Mouse (Mus musculus): ENCODE results near the gene Hook2.

The Hook2 gene

GRCm38 (mm10) chr8:84973079-84973478 lies 17.3 kb upstream of the Hook2 start:
- no peak for DNase-seq (ENCODE audit: low spot score in 2 of 2)

DNA sequence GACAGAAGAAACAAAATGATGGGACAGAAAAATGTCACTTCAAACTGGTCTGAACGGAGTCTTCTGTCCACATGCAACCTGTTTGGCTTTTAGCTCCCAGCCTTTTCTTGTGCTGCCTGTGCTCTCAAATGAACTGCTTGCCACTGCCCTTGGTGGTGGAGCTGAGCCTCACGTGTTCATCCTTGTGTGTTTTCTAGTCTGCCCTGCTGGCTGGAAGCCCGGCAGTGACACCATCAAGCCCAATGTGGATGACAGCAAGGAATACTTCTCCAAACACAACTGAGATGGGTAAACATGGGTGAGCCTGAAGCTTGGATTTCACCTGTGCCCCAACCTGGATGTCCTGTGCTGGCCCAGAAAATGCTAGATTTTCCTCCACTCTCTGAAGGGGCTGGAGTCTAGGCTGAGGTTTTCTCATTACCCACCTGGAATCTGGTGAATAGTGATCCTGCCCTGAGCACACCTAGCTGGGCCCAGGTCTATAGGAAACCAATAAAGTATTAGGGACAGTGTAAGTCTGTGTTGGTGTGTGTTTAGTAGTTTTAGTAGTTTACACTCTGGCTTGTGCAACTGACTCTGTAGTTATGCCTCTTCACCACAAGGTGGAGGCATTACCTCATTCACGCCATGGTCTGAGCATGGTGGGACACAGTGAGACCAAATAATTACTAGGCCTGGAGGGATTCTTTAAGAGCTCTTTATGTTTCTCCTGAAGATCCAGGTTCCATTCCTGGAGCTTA lies 16.4 kb upstream of the Hook2 start:
- peak in 1 of 2 experiments; percentile 28 for DNase-seq (ENCODE audit: low spot score in 2 of 2)

DNA sequence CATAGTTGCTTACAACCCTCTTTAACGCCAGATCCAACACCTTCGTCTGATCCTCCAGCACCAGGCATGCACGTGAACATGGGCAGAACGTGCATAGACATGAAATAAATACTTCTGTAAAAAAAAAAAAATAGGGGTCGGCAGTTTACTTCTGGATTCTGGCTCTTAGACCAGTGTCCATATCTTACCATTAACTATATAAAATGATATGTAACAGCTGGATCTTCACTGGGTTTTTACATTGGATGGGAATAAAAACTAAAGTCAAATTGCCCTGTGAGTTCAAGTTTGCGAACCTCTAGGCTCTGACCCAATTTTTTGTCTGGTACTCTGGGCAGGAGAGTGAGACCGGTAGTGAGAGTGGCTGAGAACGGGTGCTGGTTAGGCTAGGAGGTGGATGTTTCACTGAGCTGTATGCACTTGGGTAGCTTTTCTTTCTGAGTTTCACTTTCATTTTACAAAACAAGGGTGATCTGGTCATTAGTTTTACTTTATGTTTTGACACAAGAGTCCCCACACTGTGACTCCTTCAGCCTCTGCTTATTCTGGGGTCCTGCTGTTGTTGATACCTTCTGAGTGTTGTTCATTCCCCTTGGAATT lies 15.8 kb upstream of the Hook2 start:
- DNase-seq (ENCODE audit: low spot score in 2 of 2): no peak

DNA sequence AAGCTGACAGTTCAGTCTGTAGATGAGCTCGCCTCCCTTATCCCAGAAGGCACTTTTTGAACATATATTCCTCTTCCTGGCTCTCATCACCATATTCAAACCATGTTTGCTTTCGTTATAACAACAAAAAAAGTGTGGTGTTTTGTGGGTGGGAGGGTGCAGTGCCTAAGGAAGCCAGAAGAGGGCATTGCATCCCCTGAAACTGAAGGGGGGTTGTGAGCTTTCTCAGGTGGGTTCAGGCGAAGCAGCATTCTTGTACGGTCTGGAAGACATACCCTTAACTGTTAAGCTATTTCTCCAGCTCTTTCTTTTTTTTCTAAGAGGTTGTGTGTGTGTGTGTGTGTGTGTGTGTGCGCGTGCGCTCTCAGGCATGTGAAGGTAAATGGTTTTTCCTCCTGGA lies 15.0 kb upstream of the Hook2 start:
- DNase-seq (ENCODE audit: low spot score in 2 of 2): peak in 1 of 2 experiments; percentile 68

DNA sequence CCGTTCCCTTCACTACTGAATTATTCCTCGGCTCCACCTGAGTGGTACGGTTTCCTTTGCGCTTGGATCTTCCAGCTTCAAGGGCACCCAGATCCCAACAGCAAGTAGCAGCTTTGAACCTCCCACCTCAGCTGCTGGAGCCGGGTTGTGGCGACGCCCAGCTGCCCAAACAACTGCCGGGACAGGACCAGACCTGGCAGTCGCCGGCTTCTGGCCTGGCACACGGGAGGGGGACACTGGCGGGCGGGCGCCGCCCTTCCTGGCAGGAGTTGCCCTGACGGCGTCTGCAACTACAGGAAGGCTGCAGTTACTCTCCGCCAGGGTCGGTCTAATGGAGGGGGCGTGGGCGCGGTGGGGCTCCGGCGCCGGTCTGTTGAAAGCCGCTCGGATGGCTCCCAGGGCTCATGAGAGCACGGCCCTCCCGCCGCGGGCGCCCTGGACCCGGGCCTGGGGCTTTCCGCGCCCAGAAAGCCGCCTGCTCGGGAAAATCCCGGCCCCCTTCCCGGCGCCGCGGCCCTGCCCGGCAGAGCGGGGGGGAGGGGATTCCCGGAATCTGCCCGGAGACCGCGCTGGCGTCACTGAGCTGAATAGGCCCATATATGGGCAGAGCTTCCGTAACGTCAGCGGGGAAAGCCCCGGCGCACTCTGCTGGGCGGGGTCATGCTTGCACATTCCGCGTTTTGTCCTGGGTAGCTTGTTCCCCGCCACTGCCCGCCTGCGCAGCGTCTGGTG lies 14.2 kb upstream of the Hook2 start:
- peak; percentile 83 to 92 for DNase-seq (ENCODE audit: low spot score in 2 of 2)

DNA sequence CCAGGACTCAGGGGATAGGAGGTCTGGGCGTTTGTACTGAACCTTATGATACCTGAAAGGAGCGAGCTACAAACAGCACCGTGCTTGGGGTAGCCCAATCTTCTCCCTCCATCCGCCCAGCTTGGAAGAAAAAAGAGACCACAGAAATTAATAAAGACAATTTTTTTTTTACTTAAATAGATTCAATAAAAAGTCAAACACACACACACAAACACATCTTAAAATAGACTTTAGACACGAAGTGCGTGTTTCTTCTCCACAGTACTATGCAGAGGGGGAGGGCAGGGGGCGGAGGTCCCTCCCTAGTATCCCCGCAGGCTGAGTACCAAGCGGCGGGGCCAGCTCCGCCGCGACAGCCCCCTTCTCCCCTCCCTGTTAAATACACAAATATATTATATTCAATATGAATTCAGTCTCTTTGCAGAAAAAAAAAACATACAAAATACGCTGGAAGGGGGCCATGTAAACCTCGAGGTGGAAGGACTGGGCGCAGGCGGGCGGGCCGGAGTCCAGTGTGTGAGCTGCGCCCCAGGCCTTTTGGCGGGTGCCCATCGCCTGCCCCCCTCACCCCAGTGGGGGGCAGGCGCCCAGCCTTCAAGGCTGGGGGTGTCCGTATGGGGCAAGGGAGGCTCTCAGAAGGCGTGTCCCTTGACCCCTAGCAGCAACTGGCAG lies 13.5 kb upstream of the Hook2 start:
- DNase-seq (ENCODE audit: low spot score in 2 of 2): peak in 1 of 2 experiments; percentile 26

GRCm38 (mm10) chr8:84977435-84978247 lies 12.8 kb upstream of the Hook2 start:
- DNase-seq (ENCODE audit: low spot score in 2 of 2): peak in 1 of 2 experiments; percentile 45

DNA sequence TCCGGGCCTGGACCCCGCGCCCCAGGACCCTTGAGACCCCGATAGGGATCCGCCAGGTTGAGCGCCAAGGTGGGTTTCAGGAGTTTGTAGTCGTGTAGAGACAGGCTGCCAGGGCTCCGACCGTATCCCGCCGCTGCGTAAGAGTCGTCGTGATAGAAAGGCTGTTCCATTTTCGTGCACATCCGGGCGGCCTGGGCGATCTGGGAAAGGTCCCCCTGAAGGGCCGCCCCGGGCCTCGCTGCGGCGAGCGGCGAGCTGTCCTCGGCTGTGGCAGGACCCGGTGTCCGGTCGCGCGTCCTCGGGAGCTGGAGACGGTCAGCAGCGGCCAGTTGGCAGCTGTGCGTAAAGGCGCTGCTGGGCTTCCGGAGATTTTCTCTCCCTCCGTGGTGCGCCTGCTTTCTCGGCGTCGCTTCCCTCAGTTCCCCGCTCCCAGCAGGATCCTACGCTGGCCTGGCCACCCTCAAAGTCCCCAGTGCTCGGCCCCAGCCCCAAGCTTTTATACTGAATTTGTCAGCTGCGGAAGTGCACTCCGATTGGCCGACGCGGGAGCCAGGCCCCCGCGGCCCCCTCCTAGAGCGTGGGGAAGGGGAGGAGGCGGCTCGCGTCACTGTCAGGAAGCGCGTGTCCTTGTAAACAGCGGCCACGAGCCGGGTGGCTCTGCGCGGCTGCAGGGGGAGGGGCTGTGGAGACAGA lies 12.0 kb upstream of the Hook2 start, which contains the start of gene Junb:
Gene Junb, minus strand, starts transcription at position 471 of the 693 bp plus-strand sequence.
- DNase-seq (ENCODE audit: low spot score in 2 of 2): peak; percentile 51 to 71

GRCm38 (mm10) chr8:84979599-84980421 lies 10.6 kb upstream of the Hook2 start:
- DNase-seq (ENCODE audit: low spot score in 2 of 2): peak; percentile 62 to 77

GRCm38 (mm10) chr8:84980622-84981358 lies 9.6 kb upstream of the Hook2 start:
- DNase-seq (ENCODE audit: low spot score in 2 of 2): peak in 1 of 2 experiments; percentile 72

DNA sequence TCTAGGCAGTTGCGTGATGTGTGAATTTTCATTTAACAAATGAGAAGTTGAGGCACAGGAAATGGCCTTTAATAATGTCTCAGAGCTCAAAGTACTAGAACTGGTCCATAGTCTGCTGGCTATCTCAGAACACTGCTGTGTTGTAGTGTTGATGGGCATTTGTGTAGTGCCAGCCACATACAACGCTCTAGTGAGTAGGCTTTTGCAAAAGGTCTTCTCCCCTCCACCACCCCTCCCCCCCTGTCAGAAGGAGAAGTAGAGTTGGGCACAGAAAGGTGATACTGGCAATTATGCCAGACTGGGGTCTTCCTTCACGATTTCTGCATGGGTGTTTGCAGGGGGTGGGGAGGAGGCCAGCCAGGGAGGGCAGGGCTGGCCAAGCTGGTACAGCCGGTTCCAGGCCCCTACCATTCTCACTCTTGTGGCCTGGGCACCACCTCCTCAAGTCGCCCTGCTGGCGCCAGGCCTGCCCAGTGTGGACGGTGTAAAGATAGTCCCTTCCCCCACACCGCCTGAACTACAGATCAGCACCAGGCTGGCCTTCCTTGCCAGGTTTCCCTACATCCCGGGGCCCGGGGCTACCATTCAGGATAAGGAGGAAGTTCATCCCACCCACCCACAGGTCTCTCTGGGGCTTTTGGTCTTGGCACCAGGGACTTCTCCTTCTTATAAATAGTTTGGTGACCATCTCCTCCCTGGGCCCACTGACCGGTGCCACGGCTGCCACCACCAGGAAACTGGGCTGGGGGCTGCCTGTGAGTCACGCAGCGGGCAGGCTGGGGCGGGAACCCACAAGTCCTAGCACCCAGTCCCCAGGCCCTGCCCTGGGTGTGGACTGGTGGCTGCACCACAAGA lies 8.5 kb upstream of the Hook2 start:
- DNase-seq (ENCODE audit: low spot score in 2 of 2): no peak

GRCm38 (mm10) chr8:84982499-84983011 lies 7.8 kb upstream of the Hook2 start:
- no peak for DNase-seq (ENCODE audit: low spot score in 2 of 2)

- DNase-seq (ENCODE audit: low spot score in 2 of 2): no peak
Observed at GRCm38 (mm10) chr8:84984294-84985048, 5.9 kb upstream of the Hook2 start.

- no peak for DNase-seq (ENCODE audit: low spot score in 2 of 2)
Observed at GRCm38 (mm10) chr8:84985049-84985683, 5.2 kb upstream of the Hook2 start.

- peak; percentile 66 to 81 for DNase-seq (ENCODE audit: low spot score in 2 of 2)
Observed at GRCm38 (mm10) chr8:84985684-84986378, 4.6 kb upstream of the Hook2 start.

GRCm38 (mm10) chr8:84986379-84986945 lies 3.9 kb upstream of the Hook2 start:
- no peak for DNase-seq (ENCODE audit: low spot score in 2 of 2)

Data from cerebellum, postnatal 4 days (tissue).